Mouse (Mus musculus) lung, embryonic 14.5 days (tissue): Measurements from ENCODE around the gene Chaf1a. TPM values are rescaled to one million over a fixed set of nuclear protein-coding genes. Genes with fewer than 3 reads are reported as not detected.
"Not testable (repeated sequence)": the region's sequence is repeated elsewhere in the genome, so short reads cannot be mapped to it uniquely, and the experiment has no call there.

ENCODE experiments used
- ATAC-seq: fragments of 200-750 bp; cut with Nextera tagmentation; 2 replicates; pipeline ENCODE4 v1.8.0; 2017; ENCODE audit warnings: mild to moderate bottlenecking, moderate TSS enrichment, moderate library complexity; ENCODE audit not compliant: insufficient read depth
- DNase-seq: peaks from one replicate; pipeline ENCODE4 v3.0.0-alpha.2; 2015
- H3K27ac ChIP-seq: fragments of 300-500 bp; sonication (generic); 2 replicates; pipeline ENCODE4 v1.5.1; 2014; ENCODE audit warnings: low read depth, mild to moderate bottlenecking, moderate library complexity
- H3K27me3 ChIP-seq: fragments of 300-500 bp; sonication (generic); 2 replicates; pipeline ENCODE4 v1.6.1; 2014; ENCODE audit warnings: low read length, control low read depth; ENCODE audit not compliant: insufficient read depth
- H3K36me3 ChIP-seq: fragments of 300-500 bp; sonication (generic); 2 replicates; pipeline ENCODE4 v1.6.1; 2014; ENCODE audit warnings: control low read depth; ENCODE audit not compliant: insufficient read depth
- H3K4me1 ChIP-seq: fragments of 300-500 bp; sonication (generic); 2 replicates; pipeline ENCODE4 v1.6.1; 2014; ENCODE audit warnings: antibody characterized with exemption, control low read depth; ENCODE audit not compliant: insufficient read depth
- H3K4me2 ChIP-seq: fragments of 300-500 bp; sonication (generic); 2 replicates; pipeline ENCODE4 v1.6.1; 2014; ENCODE audit warnings: mild to moderate bottlenecking
- H3K4me3 ChIP-seq: fragments of 300-500 bp; sonication (generic); 2 replicates; pipeline ENCODE4 v1.5.1; 2014; ENCODE audit warnings: low read depth, low read length
- H3K9ac ChIP-seq: fragments of 300-500 bp; sonication (generic); 2 replicates; pipeline ENCODE4 v1.6.1; 2014
- H3K9me3 ChIP-seq: fragments of 300-500 bp; sonication (generic); 2 replicates; pipeline ENCODE4 v1.6.1; 2016; ENCODE audit warnings: low read depth, low read length, control low read depth
- CTCF ChIP-seq: IDR thresholded peaks from 2 replicates; pipeline ENCODE4 v1.5.1; 2016; ENCODE audit warnings: antibody characterized with exemption, low read depth
- whole genome bisulfite sequencing: fragments of 180-500 bp; shearing (Covaris S2); extraction: QIAGEN DNeasy Blood & Tissue Kit; methylation state at CpG from one replicate; pipeline ENCODE4 v1.1.7; 2014; 5-methylcytosine and 5-hydroxymethylcytosine counted together
- polyA plus RNA-seq: library from polyadenylated mRNA; unstranded; fragments of >200 nt; fragmentation: Nextera tagmentation; extraction: Ambion mirVana; gene quantifications from 2 replicates; pipeline ENCODE4 v1.2.1, GENCODE M21; 2014

Gene Chaf1a
- polyA plus RNA-seq, 1 experiment from 2014 or later, result 30.4 TPM

DNA sequence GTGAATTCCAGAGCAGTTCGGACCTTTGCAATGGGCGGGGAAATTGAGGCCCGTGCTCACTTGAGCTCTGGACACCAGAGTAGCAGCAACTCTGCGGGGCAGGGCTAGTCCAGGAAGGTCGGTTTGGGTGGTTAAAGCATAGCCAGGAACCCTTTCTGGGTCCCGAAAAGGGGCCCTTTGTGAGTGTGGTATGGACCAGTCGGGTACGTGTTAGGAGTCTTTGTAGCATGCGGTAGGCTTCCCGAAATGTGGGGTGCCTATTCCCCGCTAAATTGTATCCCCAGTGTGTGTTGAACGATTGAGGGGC, 571 bp downstream of the Chaf1a start:
- Histone ChIP-seq H3K36me3 (peaks cover 28% of the 10 kb centered on the region), H3K4me1 (peaks cover 7% of the 10 kb centered on the region; the same call in 1 of the 2 replicates), H3K4me2 (peak overlapping the region; percentile 69), H3K9me3 (no peaks in the 10 kb centered on the region), H3K27me3 (no peaks in the 10 kb centered on the region), H3K9ac (peak overlapping the region; percentile 78), H3K4me3 (peak overlapping the region; percentile 74), H3K27ac (peak overlapping the region; percentile 84)
- ATAC-seq, result no peak
- 2% methylated on average over 12 of the region's 12 CpGs for WGBS
- DNase-seq, result peak; percentile 44
- TF ChIP-seq CTCF, result no peak

DNA sequence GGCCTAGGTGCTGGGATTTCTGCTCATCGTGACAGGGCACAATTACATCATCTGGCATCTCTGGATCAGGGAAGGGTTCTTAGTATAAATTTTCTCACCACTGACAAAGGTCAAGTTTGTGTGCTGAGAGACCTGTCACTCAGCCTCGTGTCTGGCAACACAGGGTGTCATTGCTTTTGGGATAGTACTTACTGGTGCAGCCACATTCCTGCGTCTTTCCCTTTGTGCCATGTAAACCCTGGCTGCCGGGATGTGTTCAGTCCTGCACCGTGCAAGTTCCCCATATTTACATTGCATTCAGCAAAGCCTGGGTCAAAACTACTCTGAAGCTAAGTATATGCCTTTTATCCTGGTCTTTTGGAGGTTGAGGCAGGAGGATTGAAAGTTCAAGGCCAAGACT, 11.1 kb downstream of the Chaf1a start:
- no peak for TF ChIP-seq CTCF
- H3K36me3 ChIP-seq, result peaks cover 86% of the 10 kb centered on the region
- DNase-seq (no peak), ATAC-seq (0 out of 2 replicates have a peak, but pooled peaks have one; percentile 30)
- no peaks in the 10 kb centered on the region for H3K27me3 ChIP-seq
- H3K9ac ChIP-seq, result no peak overlapping the region
- no peak overlapping the region for H3K4me3 ChIP-seq
- 70% methylated on average over 5 of the region's 5 CpGs for WGBS
- H3K27ac ChIP-seq, result no peak overlapping the region
- H3K4me1 ChIP-seq, result no peaks in the 10 kb centered on the region
- H3K4me2 ChIP-seq, result no peak overlapping the region
- no peaks in the 10 kb centered on the region for H3K9me3 ChIP-seq

DNA sequence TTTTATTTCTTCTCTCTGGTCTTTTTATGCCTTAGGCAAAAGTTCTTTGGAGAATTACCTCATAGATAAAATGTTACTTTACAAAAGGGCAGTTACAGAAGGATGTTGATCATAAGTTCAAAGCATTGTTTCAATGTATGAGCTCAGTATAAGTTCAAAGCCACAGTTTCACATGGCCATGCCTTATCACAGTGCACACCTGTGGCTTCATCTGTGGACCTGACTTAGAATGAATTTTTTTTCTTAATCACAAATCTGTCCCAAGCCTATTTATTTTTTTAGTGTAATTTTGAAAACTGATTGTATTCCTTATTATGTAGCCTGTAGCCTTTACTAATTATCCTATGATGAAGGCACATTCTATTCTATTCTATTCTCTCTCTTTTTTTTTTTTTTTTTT, 14.7 kb downstream of the Chaf1a start:
- no peak for DNase-seq
- ATAC-seq, result no peak
- no peaks in the 10 kb centered on the region for H3K9me3 ChIP-seq
- H3K4me2 ChIP-seq, result no peak overlapping the region
- no peak overlapping the region for H3K27ac ChIP-seq
- no peaks in the 10 kb centered on the region for H3K27me3 ChIP-seq
- no peaks in the 10 kb centered on the region for H3K4me1 ChIP-seq
- H3K4me3 ChIP-seq, result no peak overlapping the region
- H3K36me3 ChIP-seq, result peaks cover 84% of the 10 kb centered on the region
- no peak overlapping the region for H3K9ac ChIP-seq
- TF ChIP-seq CTCF, result no peak

DNA sequence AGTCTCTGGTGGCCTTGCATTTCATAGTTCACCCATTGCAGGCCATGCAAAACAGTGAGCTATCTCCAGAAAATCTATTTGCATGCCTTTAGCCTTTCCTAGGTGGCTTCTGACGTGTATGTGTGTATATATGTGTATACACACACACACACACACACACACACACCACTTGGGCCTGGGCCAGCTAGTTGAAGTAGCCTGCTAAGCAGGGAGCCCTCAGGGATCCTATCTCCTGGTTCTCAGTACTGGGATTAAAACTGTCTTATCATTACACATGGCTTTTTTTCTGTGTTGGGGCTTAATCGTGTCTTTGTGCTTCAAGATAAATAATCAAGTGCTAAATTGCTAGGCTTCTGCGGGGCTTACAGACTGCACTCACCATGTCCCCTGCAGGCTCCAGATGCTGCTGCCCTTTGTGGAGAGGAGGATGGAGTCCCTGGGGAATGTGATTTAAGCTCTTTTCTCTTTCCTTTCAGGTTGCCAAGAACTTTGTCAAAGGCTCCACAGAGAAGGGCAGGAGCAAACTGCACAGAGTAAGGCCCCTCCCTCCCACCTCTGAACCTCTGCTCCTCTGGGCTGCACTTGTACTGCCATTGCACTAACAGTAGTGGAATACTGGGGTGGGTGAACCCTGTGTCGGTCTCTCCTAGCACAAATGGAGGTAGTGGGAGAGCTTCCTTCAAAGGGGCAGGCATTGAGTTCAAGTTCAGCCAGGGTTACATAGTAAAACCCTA, 15.9 kb downstream of the Chaf1a start:
- WGBS, result 56% methylated on average over 4 of the region's 4 CpGs
- TF ChIP-seq CTCF, result no peak
- H3K4me1 ChIP-seq, result no peaks in the 10 kb centered on the region
- H3K9ac ChIP-seq, result no peak overlapping the region; the same call in 1 of the 2 replicates
- no peak overlapping the region for H3K4me2 ChIP-seq
- H3K27me3 ChIP-seq, result no peaks in the 10 kb centered on the region
- no peaks in the 10 kb centered on the region for H3K9me3 ChIP-seq
- peaks cover 84% of the 10 kb centered on the region for H3K36me3 ChIP-seq
- H3K4me3 ChIP-seq, result no peak overlapping the region
- ATAC-seq (no peak), DNase-seq (no peak)
- no peak overlapping the region for H3K27ac ChIP-seq

DNA sequence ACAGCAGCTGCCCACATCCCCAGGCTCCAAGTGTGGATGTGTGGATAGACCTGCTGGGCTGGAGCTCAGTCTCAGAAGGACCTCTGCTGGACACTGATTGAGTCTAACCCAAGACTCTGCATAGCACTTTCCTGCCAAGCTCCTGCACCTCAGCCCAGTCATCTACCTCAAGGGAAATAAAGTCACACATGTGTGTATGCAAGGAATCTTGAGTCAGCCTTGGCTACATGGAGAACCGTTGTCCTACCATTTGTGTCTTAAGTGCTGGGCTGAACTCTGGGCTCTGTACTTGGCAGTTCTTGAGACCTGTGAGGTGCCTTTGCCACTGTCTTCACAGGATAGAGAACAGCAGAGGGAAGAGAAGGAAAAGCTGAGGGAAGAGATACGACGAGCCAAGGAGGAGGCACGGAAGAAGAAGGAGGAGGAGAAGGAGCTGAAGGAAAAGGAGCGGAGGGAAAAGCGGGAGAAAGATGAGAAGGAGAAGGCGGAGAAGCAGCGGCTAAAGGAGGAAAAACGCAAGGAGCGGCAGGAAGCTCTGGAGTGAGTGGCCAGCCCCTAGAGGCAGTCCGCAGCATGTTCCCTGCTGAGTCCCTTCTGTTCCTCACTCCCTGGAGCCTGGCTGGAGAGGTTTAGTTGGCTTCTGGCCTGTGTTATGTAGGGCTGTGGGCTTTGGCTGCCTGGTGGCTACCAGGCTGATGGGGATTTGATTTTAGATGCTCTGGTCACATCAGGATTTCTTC, 17.3 kb downstream of the Chaf1a start:
- Histone ChIP-seq H3K27me3 (no peaks in the 10 kb centered on the region), H3K27ac (no peak overlapping the region), H3K9me3 (no peaks in the 10 kb centered on the region), H3K36me3 (peaks cover 84% of the 10 kb centered on the region), H3K4me3 (no peak overlapping the region), H3K9ac (no peak overlapping the region), H3K4me2 (no peak overlapping the region), H3K4me1 (no peaks in the 10 kb centered on the region)
- 77% methylated on average over 11 of the region's 11 CpGs for WGBS
- DNase-seq, result no peak
- no peak for TF ChIP-seq CTCF
- ATAC-seq, result no peak

DNA sequence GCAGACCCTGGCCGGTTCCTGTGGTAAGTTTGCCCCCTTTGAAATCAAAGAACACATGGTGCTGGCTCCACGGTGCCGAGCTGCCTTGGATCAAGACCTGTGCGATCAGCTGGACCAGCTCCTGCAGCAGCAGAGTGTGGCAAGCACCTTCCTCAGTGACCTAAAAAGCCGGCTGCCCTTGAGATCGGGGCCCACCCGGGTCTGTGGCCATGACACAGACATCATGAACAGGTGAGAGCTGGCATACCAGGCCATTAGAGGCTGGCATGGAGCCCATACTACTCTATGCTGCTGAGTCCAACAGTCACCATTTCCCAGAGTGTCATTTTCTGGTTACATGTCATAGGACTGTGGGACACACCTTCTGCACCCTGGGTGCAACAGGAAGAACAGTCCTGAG, 21.8 kb downstream of the Chaf1a start:
- TF ChIP-seq CTCF, result no peak
- no peak for ATAC-seq

DNA sequence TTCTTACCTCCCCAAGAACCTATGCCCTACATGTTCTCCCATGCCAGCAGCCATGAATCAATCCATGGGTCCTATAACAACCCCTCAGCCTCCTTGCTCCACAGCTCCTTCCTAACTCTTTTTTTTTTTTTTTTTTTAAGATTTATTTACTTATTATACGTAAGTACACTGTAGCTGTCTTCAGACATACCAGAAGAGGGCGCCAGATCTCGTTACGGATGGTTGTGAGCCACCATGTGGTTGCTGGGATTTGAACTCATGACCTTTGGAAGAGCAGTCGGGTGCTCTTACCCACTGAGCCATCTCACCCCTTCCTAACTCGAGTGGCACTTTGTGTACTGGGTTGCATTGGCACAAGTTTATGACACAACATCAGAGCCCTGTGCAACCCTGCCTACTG, 25.5 kb downstream of the Chaf1a start:
- not testable (repeated sequence) for H3K27me3 ChIP-seq, DNase-seq, H3K4me2 ChIP-seq, H3K4me3 ChIP-seq, ATAC-seq, H3K9me3 ChIP-seq, H3K27ac ChIP-seq, H3K4me1 ChIP-seq, H3K9ac ChIP-seq
- 78% methylated on average over 6 of the region's 6 CpGs for WGBS
- TF ChIP-seq CTCF, result 0 out of 2 replicates have a peak, but pooled peaks have one; percentile 15
- peaks cover 99% of the 10 kb centered on the region for H3K36me3 ChIP-seq

More for the DNA sequence above, 21.8 kb downstream of the Chaf1a start:
- Histone ChIP-seq H3K36me3 (peaks cover 97% of the 10 kb centered on the region), H3K9ac (no peak overlapping the region), H3K4me1 (no peaks in the 10 kb centered on the region), H3K27me3 (no peaks in the 10 kb centered on the region), H3K4me3 (no peak overlapping the region), H3K4me2 (no peak overlapping the region), H3K27ac (no peak overlapping the region), H3K9me3 (no peaks in the 10 kb centered on the region)
- DNase-seq, result no peak
- 89% methylated on average over 7 of the region's 7 CpGs for WGBS
